Mouse (Mus musculus) embryonic facial prominence, embryonic 15.5 days (tissue): Measurements from ENCODE around the gene Kcnd2. TPM values are rescaled to one million over a fixed set of nuclear protein-coding genes. Genes with fewer than 3 reads are reported as not detected.

ENCODE experiments used
- ATAC-seq: fragments of 200-750 bp; cut with Nextera tagmentation; 2 replicates; pipeline ENCODE4 v1.8.0; 2017; ENCODE audit warnings: low read depth, moderate TSS enrichment; ENCODE audit not compliant: insufficient number of reproducible peaks, low FRiP score, low TSS enrichment
- H3K27ac ChIP-seq: fragments of 300-500 bp; sonication (generic); replicated peaks from 2 replicates; pipeline ENCODE4 v1.5.1; 2015; ENCODE audit warnings: mild to moderate bottlenecking, inconsistent platforms
- H3K27me3 ChIP-seq: fragments of 300-500 bp; sonication (generic); 2 replicates; pipeline ENCODE4 v1.6.1; 2015; ENCODE audit warnings: inconsistent platforms
- H3K36me3 ChIP-seq: fragments of 300-500 bp; sonication (generic); 2 replicates; pipeline ENCODE4 v1.6.1; 2015; ENCODE audit warnings: mild to moderate bottlenecking, inconsistent platforms
- H3K4me1 ChIP-seq: fragments of 300-500 bp; sonication (generic); 2 replicates; pipeline ENCODE4 v1.6.1; 2015; ENCODE audit warnings: inconsistent platforms
- H3K4me2 ChIP-seq: fragments of 300-500 bp; sonication (generic); replicated peaks from 2 replicates; pipeline ENCODE4 v1.6.1; 2015; ENCODE audit warnings: mild to moderate bottlenecking, inconsistent platforms
- H3K4me3 ChIP-seq: fragments of 300-500 bp; sonication (generic); replicated peaks from 2 replicates; pipeline ENCODE4 v1.5.1; 2015; ENCODE audit warnings: mild to moderate bottlenecking, inconsistent platforms
- H3K9ac ChIP-seq: fragments of 300-500 bp; sonication (generic); 2 replicates; pipeline ENCODE4 v1.6.1; 2015; ENCODE audit warnings: inconsistent platforms
- H3K9me3 ChIP-seq: fragments of 300-500 bp; sonication (generic); replicated peaks from 2 replicates; pipeline ENCODE4 v1.6.1; 2016; ENCODE audit warnings: inconsistent platforms
- WGBS: fragments of 180-500 bp; shearing (Covaris S2); methylation state at CpG from one replicate; pipeline ENCODE4 v1.1.7; 2015; 5-methylcytosine and 5-hydroxymethylcytosine counted together
- polyA plus RNA-seq: library from polyadenylated mRNA; unstranded; fragments of >200 nt; fragmentation: Nextera tagmentation; extraction: Ambion mirVana; gene quantifications from 2 replicates; pipeline ENCODE4 v1.2.1, GENCODE M21; 2015

Gene Kcnd2
- 0.96 and 0.98 TPM in 2 replicates for polyA plus RNA-seq

GRCm38 (mm10) chr6:21215491-21216191 lies at the start of gene Kcnd2:
Gene Kcnd2, plus strand, starts transcription at chr6:21215503.
- no peaks in the 10 kb centered on the region for H3K36me3 ChIP-seq
- ATAC-seq, result 0 out of 2 replicates have a peak, but pooled peaks have one; percentile 57
- peaks cover 31% of the 10 kb centered on the region for H3K27me3 ChIP-seq
- H3K4me2 ChIP-seq, result peak within 1 kb of the TSS; percentile 99
- H3K9me3 ChIP-seq, result no peaks in the 10 kb centered on the region
- WGBS, result 9% methylated on average over 34 of the region's 34 CpGs
- H3K9ac ChIP-seq, result peak within 1 kb of the TSS; percentile 37; the same call in 1 of the 2 replicates
- peaks cover 15% of the 10 kb centered on the region for H3K4me1 ChIP-seq
- no peak within 1 kb of the TSS for H3K27ac ChIP-seq
- H3K4me3 ChIP-seq, result peak within 1 kb of the TSS; percentile 64

- Histone ChIP-seq H3K36me3 (no peaks in the 10 kb centered on the region), H3K4me3 (no peak overlapping the region), H3K9me3 (no peaks in the 10 kb centered on the region), H3K27ac (no peak overlapping the region), H3K27me3 (no peaks in the 10 kb centered on the region), H3K4me1 (no peaks in the 10 kb centered on the region), H3K4me2 (no peak overlapping the region), H3K9ac (no peak overlapping the region)
- no peak for ATAC-seq
- WGBS, result 66% methylated on average over 1 of the region's 1 CpGs
These were observed 48.7 kb upstream of the Kcnd2 start for GRCm38 (mm10) chr6:21166611-21167010.

- Histone ChIP-seq H3K9ac (no peak overlapping the region), H3K27ac (no peak overlapping the region), H3K4me2 (no peak overlapping the region), H3K36me3 (no peaks in the 10 kb centered on the region), H3K4me3 (no peak overlapping the region), H3K9me3 (no peaks in the 10 kb centered on the region), H3K4me1 (no peaks in the 10 kb centered on the region), H3K27me3 (no peaks in the 10 kb centered on the region)
- WGBS, result 69% methylated on average over 2 of the region's 2 CpGs
- no peak for ATAC-seq
These were observed 20.0 kb upstream of the Kcnd2 start for GRCm38 (mm10) chr6:21195341-21195740.

GRCm38 (mm10) chr6:21213865-21214672 lies 1.2 kb upstream of the Kcnd2 start:
- H3K4me2 ChIP-seq, result peak overlapping the region; percentile 99
- 1% methylated on average over 29 of the region's 29 CpGs for WGBS
- no peaks in the 10 kb centered on the region for H3K36me3 ChIP-seq
- H3K4me3 ChIP-seq, result peak overlapping the region; percentile 64
- ATAC-seq, result peak; percentile 4; the same call in 1 of the 2 replicates
- H3K27ac ChIP-seq, result no peak overlapping the region
- H3K27me3 ChIP-seq, result peaks cover 31% of the 10 kb centered on the region
- no peaks in the 10 kb centered on the region for H3K9me3 ChIP-seq
- H3K9ac ChIP-seq, result peak overlapping the region; percentile 37; the same call in 1 of the 2 replicates
- peaks cover 15% of the 10 kb centered on the region for H3K4me1 ChIP-seq

- Histone ChIP-seq H3K4me3 (peak overlapping the region; percentile 64), H3K4me2 (peak overlapping the region; percentile 99), H3K27me3 (peaks cover 31% of the 10 kb centered on the region), H3K4me1 (peaks cover 15% of the 10 kb centered on the region), H3K36me3 (no peaks in the 10 kb centered on the region), H3K9ac (peak overlapping the region; percentile 37; the same call in 1 of the 2 replicates), H3K27ac (no peak overlapping the region), H3K9me3 (no peaks in the 10 kb centered on the region)
- ATAC-seq, result peak; percentile 60; the same call in 1 of the 2 replicates
- WGBS, result under 1% methylated on average over 75 of the region's 83 CpGs
These were observed 421 bp upstream of the Kcnd2 start for GRCm38 (mm10) chr6:21214673-21215490.

- no peak for ATAC-seq
- H3K4me3 ChIP-seq, result no peak overlapping the region
- 92% methylated on average over 27 of the region's 27 CpGs for WGBS
- peaks cover 31% of the 10 kb centered on the region for H3K27me3 ChIP-seq
- no peak overlapping the region for H3K4me2 ChIP-seq
- H3K9me3 ChIP-seq, result no peaks in the 10 kb centered on the region
- H3K36me3 ChIP-seq, result no peaks in the 10 kb centered on the region
- H3K27ac ChIP-seq, result no peak overlapping the region
- peaks cover 15% of the 10 kb centered on the region for H3K4me1 ChIP-seq
- H3K9ac ChIP-seq, result no peak overlapping the region
These were observed 1.1 kb downstream of the Kcnd2 start for GRCm38 (mm10) chr6:21216206-21217020.

- Histone ChIP-seq H3K36me3 (no peaks in the 10 kb centered on the region), H3K4me2 (no peak overlapping the region), H3K9me3 (no peaks in the 10 kb centered on the region), H3K27ac (no peak overlapping the region), H3K4me1 (peaks cover 15% of the 10 kb centered on the region), H3K27me3 (peaks cover 31% of the 10 kb centered on the region), H3K9ac (no peak overlapping the region), H3K4me3 (no peak overlapping the region)
- WGBS, result 94% methylated on average over 10 of the region's 10 CpGs
- ATAC-seq, result no peak
These were observed 1.9 kb downstream of the Kcnd2 start for GRCm38 (mm10) chr6:21217156-21217555.

- Histone ChIP-seq H3K27ac (no peak overlapping the region), H3K9me3 (no peaks in the 10 kb centered on the region), H3K4me1 (no peaks in the 10 kb centered on the region), H3K4me2 (no peak overlapping the region), H3K4me3 (no peak overlapping the region), H3K36me3 (no peaks in the 10 kb centered on the region), H3K27me3 (no peaks in the 10 kb centered on the region), H3K9ac (no peak overlapping the region)
- 94% methylated on average over 4 of the region's 4 CpGs for WGBS
- no peak for ATAC-seq
These were observed 10.8 kb downstream of the Kcnd2 start for GRCm38 (mm10) chr6:21226124-21226523.

GRCm38 (mm10) chr6:21259031-21259430 lies 43.7 kb downstream of the Kcnd2 start:
- Histone ChIP-seq H3K4me1 (no peaks in the 10 kb centered on the region), H3K36me3 (no peaks in the 10 kb centered on the region), H3K4me2 (no peak overlapping the region), H3K27ac (no peak overlapping the region), H3K9me3 (no peaks in the 10 kb centered on the region), H3K9ac (no peak overlapping the region), H3K4me3 (no peak overlapping the region), H3K27me3 (no peaks in the 10 kb centered on the region)
- WGBS, result 82% methylated on average over 5 of the region's 5 CpGs
- no peak for ATAC-seq

- WGBS, result 54% methylated on average over 2 of the region's 2 CpGs
- no peaks in the 10 kb centered on the region for H3K36me3 ChIP-seq
- no peaks in the 10 kb centered on the region for H3K9me3 ChIP-seq
- H3K27me3 ChIP-seq, result no peaks in the 10 kb centered on the region
- H3K27ac ChIP-seq, result no peak overlapping the region
- H3K4me2 ChIP-seq, result no peak overlapping the region
- H3K4me1 ChIP-seq, result no peaks in the 10 kb centered on the region
- no peak for ATAC-seq
- no peak overlapping the region for H3K4me3 ChIP-seq
- H3K9ac ChIP-seq, result no peak overlapping the region
These were observed 52.6 kb downstream of the Kcnd2 start for GRCm38 (mm10) chr6:21267897-21268296.
